Mouse (Mus musculus): Measurements from ENCODE around the gene 6030468B19Rik.
"Not testable (repeated sequence)": the region's sequence is repeated elsewhere in the genome, so short reads cannot be mapped to it uniquely, and the experiment has no call there.

6030468B19Rik gene

DNA sequence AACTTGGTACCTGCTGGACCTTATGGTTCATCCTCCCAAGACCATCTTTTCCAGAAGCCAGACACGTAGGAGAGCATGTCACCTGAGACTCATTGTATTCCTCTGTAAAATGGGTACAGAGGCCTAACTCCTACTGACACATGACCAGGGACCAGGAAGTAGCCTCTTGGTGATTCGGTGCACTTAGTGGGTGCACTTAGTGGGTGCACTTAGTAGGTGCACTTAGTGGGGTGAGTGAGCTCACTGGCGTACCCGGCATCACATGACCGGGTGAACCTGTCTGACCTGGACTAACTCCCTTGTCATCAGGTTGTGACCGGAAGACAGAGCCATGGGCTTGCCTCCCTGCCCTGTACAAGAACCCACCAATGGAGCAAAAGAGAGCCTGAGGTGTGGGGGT lies 9.3 kb downstream of the 6030468B19Rik start:
- DNase-seq (ENCODE audit: low spot score in 2 of 2), result no peak

GRCm38 (mm10) chr11:117809407-117810311 lies 12.2 kb downstream of the 6030468B19Rik start, which contains the start of the genes Gm20708 and Syngr2:
Gene Gm20708 (plus strand): TSS chr11:117809668.
Gene Syngr2 (plus strand): TSS chr11:117809668.
- DNase-seq (ENCODE audit: low spot score in 2 of 2), result peak in 1 of 2 experiments; percentile 48

DNA sequence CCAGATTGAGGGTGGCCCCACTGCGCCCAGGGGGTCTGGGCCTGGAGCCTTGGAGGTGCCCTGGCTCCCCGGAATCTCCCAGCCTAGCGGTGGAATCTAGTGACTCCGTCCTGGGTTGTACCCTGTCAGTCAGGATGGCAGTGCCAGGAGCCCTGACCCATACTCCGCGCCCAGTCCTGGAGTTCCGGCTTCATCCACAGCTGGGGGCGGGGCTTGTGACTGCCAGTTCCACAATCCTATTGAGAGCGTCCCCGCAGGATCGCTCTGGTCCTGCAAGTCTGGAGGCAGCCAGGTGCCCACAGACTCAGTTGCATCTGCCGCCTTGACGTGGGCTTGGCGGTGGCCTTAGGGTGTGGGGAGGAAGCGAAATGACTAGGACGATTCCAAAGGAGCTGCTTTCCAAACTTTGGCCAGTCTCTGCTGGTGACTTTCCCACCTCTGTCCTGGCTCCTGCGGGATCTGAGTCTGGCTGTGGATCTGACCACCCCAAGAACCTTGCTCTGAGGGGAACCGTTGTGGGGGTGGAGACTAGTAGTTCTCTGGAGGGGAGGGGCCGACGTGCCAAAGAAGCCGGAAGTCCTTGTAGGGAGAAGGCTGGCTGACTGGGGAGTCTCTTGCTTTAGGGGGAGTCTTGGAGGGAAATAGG lies 13.1 kb downstream of the 6030468B19Rik start:
- DNase-seq (ENCODE audit: low spot score in 2 of 2), result peak in 1 of 2 experiments; percentile 58

DNA sequence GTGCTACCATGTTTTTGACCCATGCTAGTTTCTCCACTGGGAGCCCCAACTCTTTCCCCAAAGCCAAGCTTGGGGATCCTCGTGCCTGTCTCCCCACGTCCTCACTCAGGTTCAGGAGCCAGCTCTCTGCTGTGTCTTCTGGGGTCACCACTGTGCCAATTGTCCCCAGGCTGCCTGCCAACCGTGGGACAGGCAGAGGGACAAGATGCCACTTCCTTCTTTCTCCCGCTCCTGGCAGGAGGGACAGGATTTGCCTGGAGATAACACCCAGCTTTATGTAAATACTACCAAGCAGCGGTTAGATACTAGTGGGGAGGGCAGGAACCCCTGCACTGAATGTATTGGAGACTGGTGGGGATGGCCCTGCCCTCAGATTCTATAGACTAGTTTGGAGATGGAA lies 16.4 kb downstream of the 6030468B19Rik start:
- no peak for DNase-seq (ENCODE audit: low spot score in 2 of 2)

GRCm38 (mm10) chr11:117814704-117815366 lies 17.4 kb downstream of the 6030468B19Rik start:
- no peak for DNase-seq (ENCODE audit: low spot score in 2 of 2)

DNA sequence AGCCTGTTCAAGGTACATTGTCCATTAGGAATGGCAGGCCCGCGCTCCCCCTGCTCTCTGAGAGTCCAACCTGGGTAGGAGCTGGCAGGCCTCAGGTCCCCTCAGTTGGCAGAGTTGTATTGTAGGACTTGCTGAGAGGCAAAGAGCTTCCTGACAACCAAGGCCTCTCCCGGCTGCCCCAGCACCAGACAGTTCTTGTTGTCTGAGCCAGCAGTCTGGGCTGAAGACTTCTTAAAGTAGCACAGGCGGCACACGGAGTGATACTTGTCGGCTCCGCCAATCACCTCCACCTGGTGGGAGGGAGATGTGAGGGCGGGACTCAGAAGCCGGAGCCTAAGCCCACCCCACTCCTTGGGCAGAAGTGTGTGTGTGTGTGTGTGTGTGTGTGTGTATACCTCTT lies 18.4 kb downstream of the 6030468B19Rik start:
- DNase-seq (ENCODE audit: low spot score in 2 of 2), result not testable (repeated sequence)

- no peak for DNase-seq (ENCODE audit: low spot score in 2 of 2)
Observed at GRCm38 (mm10) chr11:117816389-117816996, 19.0 kb downstream of the 6030468B19Rik start.

DNA sequence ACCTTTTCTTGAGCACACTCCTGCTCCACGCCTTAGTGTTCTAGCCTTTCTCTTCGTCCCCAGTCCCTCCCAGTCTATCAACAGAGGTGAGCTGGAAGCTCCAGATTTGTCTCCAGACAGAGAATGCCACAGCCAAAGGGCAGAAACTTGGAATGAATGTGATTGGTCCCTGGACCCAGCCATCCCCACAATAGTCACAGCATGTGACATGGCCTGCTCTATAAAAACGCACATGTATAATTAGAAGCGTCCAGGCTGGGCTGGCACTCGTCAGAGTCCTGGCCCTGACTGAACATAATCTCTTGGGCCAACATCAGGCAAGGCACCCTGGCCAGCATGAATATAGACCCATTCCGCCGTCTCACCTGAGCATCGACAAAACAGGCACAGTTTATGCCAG lies 21.6 kb downstream of the 6030468B19Rik start:
- no peak for DNase-seq (ENCODE audit: low spot score in 2 of 2)

DNA sequence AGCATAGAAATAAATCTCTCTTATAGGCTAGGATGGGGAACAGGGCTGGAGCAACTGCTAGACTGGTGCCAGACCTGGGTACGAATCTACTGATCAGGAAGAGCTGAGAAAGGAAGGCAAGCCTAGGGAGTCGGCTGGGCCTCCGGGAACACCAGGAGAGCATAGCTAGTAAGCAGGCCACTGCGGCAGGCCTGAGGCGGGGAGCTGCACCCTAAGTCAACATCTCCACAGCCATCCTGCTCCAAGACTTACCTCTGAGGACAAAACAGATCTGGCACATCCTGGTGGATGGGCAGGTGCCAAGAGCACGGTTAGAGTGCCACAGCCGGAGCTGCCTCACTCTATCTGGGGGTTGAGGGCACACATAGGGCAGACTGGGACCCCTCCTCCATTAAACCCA lies 22.7 kb downstream of the 6030468B19Rik start:
- DNase-seq (ENCODE audit: low spot score in 2 of 2), result no peak

DNA sequence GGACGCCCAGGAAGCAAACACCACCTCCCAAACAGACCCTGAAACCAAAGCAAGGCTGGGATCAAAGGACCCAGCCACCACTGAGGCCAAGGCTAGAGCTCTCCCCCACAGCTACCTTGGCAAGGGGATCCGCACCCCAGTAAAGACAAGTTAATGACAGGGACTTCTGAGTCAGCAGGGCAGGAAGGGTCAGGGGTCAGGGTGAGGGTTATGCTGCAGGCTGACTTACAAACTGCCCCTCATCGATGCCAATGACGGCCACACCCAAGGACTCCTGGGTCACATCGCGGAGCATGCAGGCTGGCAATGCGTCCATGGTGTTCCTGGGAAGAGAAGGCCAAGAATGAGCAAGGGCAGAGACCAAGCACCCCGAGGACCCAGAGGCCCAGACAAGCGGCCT lies 24.4 kb downstream of the 6030468B19Rik start:
- no peak for DNase-seq (ENCODE audit: low spot score in 2 of 2)

DNA sequence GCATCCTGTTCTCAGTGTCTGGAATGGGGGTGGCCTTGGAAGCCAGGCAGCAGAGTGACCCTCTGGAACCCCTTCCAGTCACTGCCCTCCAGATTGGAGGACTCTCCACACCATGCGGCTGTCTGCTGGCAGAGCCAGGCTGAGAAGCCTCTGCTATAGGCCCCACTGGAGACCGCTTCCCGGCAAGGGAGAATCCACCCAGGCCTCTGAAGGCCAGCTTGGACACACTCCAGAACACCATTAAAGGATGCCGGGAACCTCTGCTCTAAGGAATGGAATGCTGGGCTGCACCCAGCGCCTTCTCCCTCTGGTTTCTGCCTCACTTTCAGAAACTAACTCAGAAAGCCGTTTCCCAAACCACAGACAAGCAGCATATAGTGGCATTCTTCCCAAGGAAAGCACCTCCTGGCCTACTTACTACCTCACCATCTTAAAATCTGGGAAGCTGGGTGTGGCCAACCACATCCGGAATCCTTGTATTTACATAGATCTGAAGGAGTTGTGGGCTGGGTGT lies 25.3 kb downstream of the 6030468B19Rik start:
- DNase-seq (ENCODE audit: low spot score in 2 of 2), result no peak

DNA sequence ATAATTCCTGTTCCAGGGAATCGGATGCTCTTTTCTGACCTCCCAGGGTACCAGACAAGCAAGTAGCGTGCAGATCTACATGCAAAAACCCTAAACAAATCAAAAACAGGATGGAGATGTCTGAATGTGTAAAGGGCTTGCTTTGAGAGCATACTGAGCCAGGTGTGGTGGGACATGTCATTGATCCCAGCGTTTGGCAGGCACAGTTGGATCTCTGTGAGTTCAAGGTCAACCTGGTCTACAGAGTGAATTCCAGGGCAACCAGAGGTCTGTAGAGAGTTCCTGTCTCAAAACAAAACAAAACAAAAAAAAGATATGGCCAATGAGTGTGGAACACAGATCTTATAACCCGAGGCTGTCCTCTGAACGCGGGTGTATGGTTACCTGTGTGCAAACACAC lies 26.0 kb downstream of the 6030468B19Rik start:
- DNase-seq (ENCODE audit: low spot score in 2 of 2), result no peak

GRCm38 (mm10) chr11:117824060-117824969 lies 26.9 kb downstream of the 6030468B19Rik start:
- DNase-seq (ENCODE audit: low spot score in 2 of 2), result peak; percentile 62 to 81

GRCm38 (mm10) chr11:117825333-117826101 lies 28.1 kb downstream of the 6030468B19Rik start, which contains the start of the genes Afmid and Tk1:
Gene Afmid (plus strand): TSS chr11:117825924.
Gene Tk1 (minus strand): TSS chr11:117826092.
- DNase-seq (ENCODE audit: low spot score in 2 of 2), result no peak

GRCm38 (mm10) chr11:117826164-117826563 lies 28.7 kb downstream of the 6030468B19Rik start:
- DNase-seq (ENCODE audit: low spot score in 2 of 2), result no peak

DNA sequence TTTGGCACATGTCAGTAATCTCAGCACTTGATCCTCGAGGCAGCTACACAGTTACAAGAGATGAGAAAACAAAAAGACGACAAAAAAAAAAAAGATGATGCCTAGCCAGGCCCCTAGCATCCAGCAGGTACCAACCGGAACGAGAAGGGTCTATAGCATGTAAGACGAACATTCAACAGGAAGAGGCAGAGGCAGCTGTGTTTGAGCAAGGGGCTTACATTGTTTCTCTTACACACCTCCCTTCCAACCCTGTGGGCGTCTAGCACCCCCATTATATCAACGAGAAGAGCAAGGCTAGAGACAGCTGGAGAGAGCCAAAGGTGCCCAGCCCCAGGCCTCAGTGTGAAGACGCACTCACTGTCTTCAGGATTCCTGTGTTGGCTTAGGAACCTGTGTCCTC lies 29.5 kb downstream of the 6030468B19Rik start:
- DNase-seq (ENCODE audit: low spot score in 2 of 2), result no peak

DNA sequence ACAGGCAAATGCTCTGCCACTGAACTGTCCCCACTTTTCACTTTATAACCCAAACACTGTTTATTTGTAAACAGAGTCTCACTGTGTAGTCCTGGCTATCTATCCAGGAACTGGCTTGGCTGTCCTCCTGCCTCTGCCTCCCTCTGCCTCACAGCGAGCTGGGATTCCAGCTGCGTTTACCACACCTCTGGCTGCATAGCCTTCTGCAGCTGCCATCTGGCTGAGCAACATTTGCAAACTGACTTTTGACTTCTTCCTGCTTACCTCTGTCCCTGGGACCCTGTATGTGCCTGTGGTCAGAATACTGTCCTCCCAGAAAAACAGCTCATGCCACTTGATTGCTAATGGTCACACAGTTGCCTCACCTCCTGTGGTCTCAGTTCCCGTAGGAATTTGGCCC lies 29.9 kb downstream of the 6030468B19Rik start:
- no peak for DNase-seq (ENCODE audit: low spot score in 2 of 2)

DNA sequence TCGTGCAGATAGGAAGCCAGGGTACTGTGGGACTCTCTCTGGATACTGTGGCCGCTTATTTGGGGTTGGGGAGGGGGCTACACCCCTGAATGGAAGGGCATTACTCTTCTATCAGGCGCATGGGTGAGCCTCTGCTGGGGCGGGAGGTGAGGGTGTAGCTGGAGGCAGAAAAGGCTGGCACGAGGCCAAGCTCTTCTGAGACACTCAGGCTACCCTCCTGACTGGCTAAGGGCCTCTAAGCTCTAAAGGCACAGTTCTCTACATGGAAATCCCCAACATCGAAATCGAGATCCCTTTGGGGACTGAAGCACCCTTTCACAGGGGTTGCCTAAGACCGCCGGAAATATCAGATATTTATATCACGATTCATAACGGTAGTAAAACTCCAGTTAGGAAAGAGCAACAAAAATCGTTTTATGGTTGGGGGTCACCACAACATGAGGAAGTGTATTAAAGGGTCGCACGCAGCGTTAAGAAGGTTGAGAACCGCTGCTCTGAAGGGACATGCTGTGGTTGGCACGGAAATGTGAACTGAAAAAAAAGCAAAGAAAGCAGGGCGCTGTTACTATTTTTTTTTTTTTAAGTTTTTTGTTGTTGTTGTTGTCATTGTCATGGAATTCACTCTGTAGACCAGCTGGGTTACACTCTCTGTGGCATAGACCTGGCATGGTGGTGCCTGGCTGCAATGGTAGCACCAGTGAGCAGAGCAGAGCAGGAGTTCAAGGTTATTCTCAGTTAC lies 30.9 kb downstream of the 6030468B19Rik start:
- no peak for DNase-seq (ENCODE audit: low spot score in 2 of 2)
